Mouse (Mus musculus) ES-Bruce4 (cell line): Measurements from ENCODE around the gene Smox.

Source experiments
- CTCF ChIP-seq: IDR thresholded peaks from one replicate; pipeline ENCODE4 v1.8.1; 2011; ENCODE audit warnings: low read depth, low read length
- POLR2A ChIP-seq: IDR thresholded peaks from one replicate; pipeline ENCODE4 v1.8.1; 2011; ENCODE audit warnings: low read length; ENCODE audit not compliant: insufficient read depth

DNA sequence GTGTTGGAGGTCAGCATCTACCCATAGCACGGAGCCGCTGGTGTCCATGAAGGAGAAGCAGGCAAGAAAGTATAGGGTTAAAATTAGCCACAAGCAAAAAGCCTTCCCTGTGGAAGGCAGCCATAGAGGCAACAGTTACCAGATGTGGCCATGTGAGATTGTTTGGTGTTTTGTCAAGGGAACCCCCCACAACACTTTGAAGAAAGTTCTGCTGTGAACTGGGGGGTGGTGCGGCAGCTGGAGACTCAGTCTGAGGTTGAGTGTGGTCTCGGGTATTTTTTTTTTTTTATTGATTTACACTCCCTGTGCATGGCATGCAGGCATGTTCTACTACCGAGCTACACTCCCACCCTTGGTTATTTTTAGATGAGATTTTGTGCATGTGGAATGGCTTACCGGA is 8.8 kb upstream of the Smox start:
- no peak for TF ChIP-seq CTCF
- TF ChIP-seq POLR2A = no peak
